Mouse (Mus musculus): Measurements from ENCODE around the gene Gm19935. TPM values are rescaled to one million over a fixed set of nuclear protein-coding genes. Genes with fewer than 3 reads are reported as not detected.

The Gm19935 gene
- polyA plus RNA-seq (2012; rRNA removed) = 2.9 and 5.1 TPM in 2 replicates

DNA sequence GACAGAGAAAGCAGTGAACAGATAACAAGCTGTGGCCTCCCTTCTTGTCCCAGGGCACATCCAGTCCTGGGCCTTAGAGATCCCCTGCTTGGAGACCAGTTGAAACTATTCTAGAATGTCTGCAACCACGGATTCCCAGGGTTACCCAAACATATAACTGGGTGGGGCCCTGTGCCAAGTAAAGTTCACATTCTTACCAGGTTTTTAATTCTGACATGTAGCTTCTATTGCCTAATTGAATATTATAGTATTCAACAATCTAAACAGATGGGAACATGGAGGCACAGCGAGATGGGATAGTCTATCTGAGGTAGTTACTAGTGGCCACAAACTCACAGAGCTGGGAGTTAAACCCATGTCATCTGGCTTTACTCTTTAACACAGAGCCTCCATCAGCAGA, at the start of gene Gm19935:
TSS of gene Gm19935 (minus strand) at position 101 of the 400 bp plus-strand sequence.
- no peak for DNase-seq (ENCODE audit: low read depth)

- DNase-seq (ENCODE audit: low read depth) = no peak
These were observed 44.8 kb upstream of the Gm19935 start for GRCm38 (mm10) chr8:90862038-90862437.

DNA sequence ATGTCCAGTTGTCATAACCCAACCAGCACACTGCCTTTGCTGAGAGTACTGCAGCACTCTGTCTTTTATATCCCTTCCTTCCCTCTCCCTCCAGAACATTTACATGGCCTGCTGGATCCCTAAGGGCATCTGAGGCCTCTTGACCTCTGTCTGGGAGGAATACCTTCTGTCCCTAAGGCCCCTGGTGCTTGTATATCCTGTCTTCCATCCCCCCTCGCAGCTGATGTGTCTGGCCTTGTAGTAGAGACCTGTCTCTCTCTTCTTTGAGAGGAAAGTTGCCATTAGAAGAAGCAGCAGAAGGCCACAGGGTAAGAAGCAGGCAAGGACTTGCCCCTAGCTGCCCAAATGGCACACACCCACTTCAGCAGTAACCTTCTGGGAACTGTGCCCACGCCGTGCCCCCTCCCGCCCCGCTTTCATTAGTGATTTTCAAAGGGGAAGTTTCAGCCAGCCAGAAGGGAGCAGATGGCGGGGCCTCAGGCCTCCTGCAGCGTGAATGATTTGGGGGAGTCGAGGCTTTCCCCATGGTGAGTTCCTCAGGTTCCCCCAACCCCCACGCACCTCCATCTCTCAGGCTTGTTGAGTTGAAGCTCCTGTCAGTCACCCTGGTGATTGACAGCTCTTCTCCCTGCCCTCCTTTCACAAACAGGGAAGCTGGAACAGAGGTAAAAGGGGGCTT, 44.2 kb upstream of the Gm19935 start:
- no peak for DNase-seq (ENCODE audit: low read depth)

- no peak for DNase-seq (ENCODE audit: low read depth)
These were observed 40.9 kb upstream of the Gm19935 start for GRCm38 (mm10) chr8:90858071-90858470.

GRCm38 (mm10) chr8:90856952-90857351, 39.8 kb upstream of the Gm19935 start:
- DNase-seq (ENCODE audit: low read depth) = no peak

GRCm38 (mm10) chr8:90856171-90856570, 39.0 kb upstream of the Gm19935 start:
- DNase-seq (ENCODE audit: low read depth) = no peak

DNA sequence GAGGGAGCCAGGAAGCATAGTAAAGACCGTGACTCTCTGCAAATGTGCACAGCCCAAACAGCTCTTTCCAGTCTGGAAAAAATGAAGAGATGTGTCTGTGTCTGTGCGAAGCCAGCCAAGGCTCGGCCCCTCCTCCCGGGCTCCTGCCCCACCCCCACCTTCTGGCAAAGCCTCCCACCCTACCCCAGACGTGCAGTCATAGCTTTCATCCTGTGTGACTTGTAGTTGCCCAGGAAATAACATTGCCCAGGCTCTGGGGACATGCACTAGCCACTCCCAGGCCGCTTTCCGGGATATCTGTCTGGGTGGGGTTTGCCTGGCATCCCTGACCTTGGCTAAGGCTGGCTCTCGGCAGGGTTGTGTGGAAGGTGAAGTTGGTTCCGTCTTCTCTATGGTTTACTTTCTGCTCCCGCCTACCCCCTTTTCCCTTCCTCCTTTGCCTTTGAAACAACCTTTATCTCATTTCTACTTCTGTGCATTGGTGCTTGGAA, 37.5 kb upstream of the Gm19935 start:
- DNase-seq (ENCODE audit: low read depth) = no peak

GRCm38 (mm10) chr8:90853971-90854670, 36.9 kb upstream of the Gm19935 start:
- DNase-seq (ENCODE audit: low read depth) = no peak

GRCm38 (mm10) chr8:90851544-90851943, 34.4 kb upstream of the Gm19935 start:
- no peak for DNase-seq (ENCODE audit: low read depth)

GRCm38 (mm10) chr8:90849462-90850050, 32.4 kb upstream of the Gm19935 start:
- DNase-seq (ENCODE audit: low read depth) = no peak

- DNase-seq (ENCODE audit: low read depth) = no peak
These were observed 30.8 kb upstream of the Gm19935 start for GRCm38 (mm10) chr8:90847980-90848379.

DNA sequence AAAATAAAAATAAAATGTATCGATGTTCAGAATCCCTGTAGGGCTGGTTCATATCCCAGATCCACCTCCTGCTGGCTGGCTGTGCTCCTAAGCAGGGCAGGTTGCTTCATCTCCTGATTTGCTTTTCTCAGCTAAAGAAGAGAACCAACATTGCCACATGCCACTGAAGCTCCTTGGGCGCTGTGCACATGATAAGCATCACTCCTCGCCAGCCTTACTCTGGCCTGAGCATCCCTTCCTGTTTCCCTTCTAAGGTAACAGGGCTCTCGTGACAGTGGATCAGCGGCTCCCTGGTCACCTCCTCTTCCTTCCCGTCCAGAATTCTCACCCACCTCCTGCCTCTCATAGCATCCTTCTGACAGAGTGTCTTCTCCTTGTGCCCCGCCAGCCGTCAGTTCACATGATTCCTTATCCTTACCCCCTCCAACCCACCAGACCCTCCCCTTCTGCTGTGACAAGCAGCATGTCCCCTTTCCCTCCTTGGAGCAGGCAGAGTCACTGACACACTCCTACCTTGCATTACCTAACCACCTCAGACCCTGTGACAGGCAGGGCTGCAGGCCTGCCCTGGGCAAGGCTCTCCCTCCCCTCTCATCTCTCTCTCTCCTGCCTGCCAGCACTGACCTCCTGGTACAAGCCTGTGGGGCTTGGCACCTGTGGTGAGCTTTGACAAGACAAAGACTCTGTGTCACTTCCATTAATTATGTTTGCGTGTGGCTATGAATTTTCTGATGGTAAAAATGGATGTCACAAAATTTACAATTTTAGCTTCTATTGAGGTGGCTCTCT, 27.2 kb upstream of the Gm19935 start:
- no peak for DNase-seq (ENCODE audit: low read depth)

GRCm38 (mm10) chr8:90843127-90843526, 25.9 kb upstream of the Gm19935 start:
- no peak for DNase-seq (ENCODE audit: low read depth)

DNA sequence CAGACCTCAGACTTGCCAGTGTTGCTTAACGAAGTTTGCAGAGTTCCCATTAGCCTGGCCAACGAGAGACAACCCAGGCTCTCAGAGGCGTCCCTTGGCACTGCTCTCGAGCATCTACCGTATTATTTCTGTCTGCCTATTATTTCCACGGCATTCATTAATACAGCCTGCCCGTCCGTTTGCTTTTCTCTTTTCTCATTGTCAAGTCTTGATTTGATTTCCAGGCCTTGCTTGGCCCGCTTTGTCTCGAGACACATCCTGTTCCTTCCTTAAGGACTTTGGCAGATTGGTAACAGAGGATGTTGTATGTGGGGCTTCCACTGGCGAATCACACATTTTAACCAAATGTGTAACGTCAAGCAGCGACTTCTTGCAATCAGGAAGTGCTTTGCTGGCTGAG, 24.1 kb upstream of the Gm19935 start:
- no peak for DNase-seq (ENCODE audit: low read depth)

- DNase-seq (ENCODE audit: low read depth) = no peak
These were observed 22.8 kb upstream of the Gm19935 start for GRCm38 (mm10) chr8:90839725-90840714.

- no peak for DNase-seq (ENCODE audit: low read depth)
These were observed 20.2 kb upstream of the Gm19935 start for GRCm38 (mm10) chr8:90837440-90837839.

GRCm38 (mm10) chr8:90834321-90834672, 17.1 kb upstream of the Gm19935 start:
- no peak for DNase-seq (ENCODE audit: low read depth)

- DNase-seq (ENCODE audit: low read depth) = no peak
These were observed 16.6 kb upstream of the Gm19935 start for GRCm38 (mm10) chr8:90833628-90834320.

GRCm38 (mm10) chr8:90832576-90833289, 15.5 kb upstream of the Gm19935 start:
- no peak for DNase-seq (ENCODE audit: low read depth)

DNA sequence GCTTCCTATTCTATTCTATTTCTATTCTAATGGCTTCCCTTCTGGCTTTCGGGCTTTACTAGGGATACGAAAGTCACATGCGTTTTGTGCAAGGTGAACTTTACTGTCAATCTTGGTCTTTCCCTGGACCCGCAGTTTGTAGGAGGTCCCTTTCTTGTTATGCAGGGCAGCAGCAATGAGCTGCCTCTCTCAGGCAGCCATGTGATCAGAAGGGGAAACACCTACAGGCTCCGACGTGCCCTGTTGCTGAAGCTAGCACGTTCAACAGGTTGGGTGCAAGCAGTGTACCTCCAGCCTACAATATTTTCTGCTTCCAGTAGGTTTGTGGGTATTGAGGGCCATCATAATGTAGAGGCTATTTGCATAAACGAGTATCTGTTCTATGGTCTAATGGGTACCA, 13.8 kb upstream of the Gm19935 start:
- no peak for DNase-seq (ENCODE audit: low read depth)
